Mouse (Mus musculus) hindbrain, postnatal 0 days (tissue): ENCODE data around the gene Gm8369. TPM values are rescaled to one million over a fixed set of nuclear protein-coding genes. Genes with fewer than 3 reads are reported as not detected.
"Not testable (repeated sequence)": the region's sequence is repeated elsewhere in the genome, so short reads cannot be mapped to it uniquely, and the experiment has no call there.

Source experiments
- ATAC-seq: fragments of 200-750 bp; cut with Nextera tagmentation; 2 replicates; pipeline ENCODE4 v1.8.0; 2017; ENCODE audit warnings: mild to moderate bottlenecking, moderate TSS enrichment, moderate library complexity
- DNase-seq: peaks from one replicate; pipeline ENCODE4 v3.0.0-alpha.2; 2015; ENCODE audit warnings: low spot score
- H3K27ac ChIP-seq: fragments of 300-500 bp; sonication (generic); 2 replicates; pipeline ENCODE4 v1.5.1; 2014; ENCODE audit warnings: mild to moderate bottlenecking
- H3K27me3 ChIP-seq: fragments of 300-500 bp; sonication (generic); 2 replicates; pipeline ENCODE4 v1.6.1; 2014; ENCODE audit warnings: low read length, mixed read lengths; ENCODE audit not compliant: insufficient read depth
- H3K36me3 ChIP-seq: fragments of 300-500 bp; sonication (generic); 2 replicates; pipeline ENCODE4 v1.6.1; 2014; ENCODE audit warnings: low read length, mixed read lengths; ENCODE audit not compliant: insufficient read depth
- H3K4me1 ChIP-seq: fragments of 300-500 bp; sonication (generic); 2 replicates; pipeline ENCODE4 v1.6.1; 2014; ENCODE audit warnings: antibody characterized with exemption, low read length, mixed read lengths; ENCODE audit not compliant: insufficient read depth
- H3K4me2 ChIP-seq: fragments of 300-500 bp; sonication (generic); 2 replicates; pipeline ENCODE4 v1.6.1; 2014; ENCODE audit warnings: low read depth, mild to moderate bottlenecking, low read length, moderate library complexity, mixed read lengths
- H3K4me3 ChIP-seq: fragments of 300-500 bp; sonication (generic); 2 replicates; pipeline ENCODE4 v1.5.1; 2014; ENCODE audit warnings: low read length
- H3K9ac ChIP-seq: fragments of 300-500 bp; sonication (generic); replicated peaks from 2 replicates; pipeline ENCODE4 v1.6.1; 2014; ENCODE audit warnings: mild to moderate bottlenecking, low read length, moderate library complexity, mixed read lengths
- H3K9me3 ChIP-seq: fragments of 300-500 bp; sonication (generic); 2 replicates; pipeline ENCODE4 v1.6.1; 2016; ENCODE audit warnings: low read length, mixed read lengths
- CTCF ChIP-seq: IDR thresholded peaks from 2 replicates; pipeline ENCODE4 v1.5.1; 2016; ENCODE audit warnings: antibody characterized with exemption, control low read depth, low read depth
- WGBS: fragments of 180-500 bp; shearing (Covaris S2); extraction: QIAGEN DNeasy Blood & Tissue Kit; methylation state at CpG from one replicate; pipeline ENCODE4 v1.1.7; 2014; 5-methylcytosine and 5-hydroxymethylcytosine counted together
- polyA plus RNA-seq: library from polyadenylated mRNA; unstranded; fragments of >200 nt; fragmentation: Nextera tagmentation; extraction: Ambion mirVana; gene quantifications from 2 replicates; pipeline ENCODE4 v1.2.1, GENCODE M21; 2015
- total RNA-seq: library from RNA; depleted of rRNA; stranded (reverse); fragments of >200 nt; gene quantifications from 2 replicates; pipeline ENCODE4 v1.2.3, GENCODE M21; 2014

Gene Gm8369
- total and polyA plus RNA-seq, 2 experiments from 2014 or later = not detected

GRCm38 (mm10) chr19:11492671-11493070 lies 6.9 kb downstream of the Gm8369 start:
- no peaks in the 10 kb centered on the region for H3K9me3 ChIP-seq
- H3K4me2 ChIP-seq = no peak overlapping the region
- no peak overlapping the region for H3K9ac ChIP-seq
- no peak overlapping the region for H3K27ac ChIP-seq
- no peak overlapping the region for H3K4me3 ChIP-seq
- no peaks in the 10 kb centered on the region for H3K27me3 ChIP-seq
- ATAC-seq = no peak
- DNase-seq = no peak
- H3K4me1 ChIP-seq = no peaks in the 10 kb centered on the region
- no peak for TF ChIP-seq CTCF
- 77% methylated on average over 1 of the region's 1 CpGs for WGBS
- no peaks in the 10 kb centered on the region for H3K36me3 ChIP-seq

- 89% methylated on average over 3 of the region's 3 CpGs for WGBS
- ATAC-seq = no peak
- H3K4me1 ChIP-seq = no peaks in the 10 kb centered on the region
These were observed 8.8 kb downstream of the Gm8369 start for GRCm38 (mm10) chr19:11494519-11494918.

DNA sequence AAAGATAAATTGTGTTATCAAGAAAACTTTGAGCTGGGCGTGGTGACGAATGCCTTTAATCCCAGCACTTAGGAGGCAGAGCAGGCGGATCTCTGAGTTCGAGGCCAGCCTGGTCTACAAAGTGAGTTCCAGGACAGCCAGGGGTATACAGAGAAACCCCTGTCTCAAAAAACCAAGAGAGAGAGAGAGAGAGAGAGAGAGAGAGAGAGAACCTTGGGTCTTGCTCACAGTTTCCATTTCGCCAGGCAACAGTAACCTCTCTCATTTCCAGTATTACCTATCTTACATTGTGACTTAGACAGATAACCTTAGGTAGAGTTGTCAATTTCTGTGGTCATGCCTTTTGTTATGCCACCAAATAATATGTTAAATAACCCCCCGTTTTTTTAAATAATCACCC lies 10.6 kb downstream of the Gm8369 start:
- 85% methylated on average over 6 of the region's 6 CpGs for WGBS
- H3K9me3 ChIP-seq = no peaks in the 10 kb centered on the region
- H3K4me1 ChIP-seq = no peaks in the 10 kb centered on the region
- no peak overlapping the region for H3K9ac ChIP-seq
- DNase-seq (no peak), ATAC-seq (no peak)
- H3K27ac ChIP-seq = no peak overlapping the region
- H3K27me3 ChIP-seq = no peaks in the 10 kb centered on the region
- no peaks in the 10 kb centered on the region for H3K36me3 ChIP-seq
- H3K4me2 ChIP-seq = no peak overlapping the region
- TF ChIP-seq CTCF = no peak
- no peak overlapping the region for H3K4me3 ChIP-seq

More at GRCm38 (mm10) chr19:11494519-11494918, 8.8 kb downstream of the Gm8369 start:
- Histone ChIP-seq H3K4me3 (no peak overlapping the region), H3K27ac (no peak overlapping the region), H3K9ac (no peak overlapping the region), H3K36me3 (no peaks in the 10 kb centered on the region), H3K27me3 (no peaks in the 10 kb centered on the region), H3K9me3 (no peaks in the 10 kb centered on the region), H3K4me2 (no peak overlapping the region)
- DNase-seq = no peak
- TF ChIP-seq CTCF = no peak

DNA sequence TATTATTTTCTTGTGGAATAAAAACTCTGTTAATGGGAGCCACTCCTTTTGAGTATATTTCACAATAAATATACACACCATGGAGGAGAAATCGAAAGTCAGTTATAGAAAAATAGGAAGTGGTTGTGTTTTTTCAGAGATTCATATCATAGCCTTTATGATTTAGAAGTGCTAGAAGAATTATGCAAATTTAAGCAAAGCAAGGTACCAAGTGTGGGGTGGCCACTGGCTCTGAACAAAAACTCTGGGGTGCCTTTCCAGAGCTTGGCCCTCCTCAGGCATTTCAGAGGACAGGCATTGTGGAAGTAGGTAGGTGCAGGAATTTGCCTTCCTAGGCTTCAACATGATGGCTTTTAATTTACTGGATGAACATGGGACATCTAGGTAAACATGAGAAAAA lies 11.6 kb downstream of the Gm8369 start:
- H3K27me3 ChIP-seq, H3K9me3 ChIP-seq, H3K4me2 ChIP-seq, H3K4me1 ChIP-seq, H3K36me3 ChIP-seq, ATAC-seq, H3K9ac ChIP-seq, H3K27ac ChIP-seq, H3K4me3 ChIP-seq, DNase-seq: not testable (repeated sequence)
- 81% methylated on average over 1 of the region's 1 CpGs for WGBS

GRCm38 (mm10) chr19:11500796-11501195 lies 15.1 kb downstream of the Gm8369 start:
- DNase-seq (no peak), ATAC-seq (no peak)
- Histone ChIP-seq H3K4me1 (no peaks in the 10 kb centered on the region), H3K9me3 (no peaks in the 10 kb centered on the region), H3K27ac (no peak overlapping the region), H3K27me3 (no peaks in the 10 kb centered on the region), H3K9ac (no peak overlapping the region), H3K36me3 (no peaks in the 10 kb centered on the region), H3K4me3 (no peak overlapping the region), H3K4me2 (no peak overlapping the region)
- WGBS = 97% methylated on average over 1 of the region's 1 CpGs
- TF ChIP-seq CTCF = no peak

- Histone ChIP-seq H3K4me2 (no peak overlapping the region), H3K4me1 (no peaks in the 10 kb centered on the region), H3K9ac (no peak overlapping the region), H3K36me3 (no peaks in the 10 kb centered on the region), H3K27me3 (no peaks in the 10 kb centered on the region), H3K9me3 (no peaks in the 10 kb centered on the region), H3K4me3 (no peak overlapping the region), H3K27ac (no peak overlapping the region)
- ATAC-seq = no peak
- no peak for DNase-seq
- WGBS = 84% methylated on average over 4 of the region's 4 CpGs
- no peak for TF ChIP-seq CTCF
These were observed 15.6 kb downstream of the Gm8369 start for GRCm38 (mm10) chr19:11501326-11501725.

- 83% methylated on average over 1 of the region's 1 CpGs for WGBS
- H3K9me3 ChIP-seq = no peaks in the 10 kb centered on the region
- no peak for TF ChIP-seq CTCF
- ATAC-seq (no peak), DNase-seq (no peak)
- no peak overlapping the region for H3K27ac ChIP-seq
- H3K36me3 ChIP-seq = no peaks in the 10 kb centered on the region
- no peak overlapping the region for H3K4me2 ChIP-seq
- no peak overlapping the region for H3K4me3 ChIP-seq
- no peak overlapping the region for H3K9ac ChIP-seq
- no peaks in the 10 kb centered on the region for H3K4me1 ChIP-seq
- H3K27me3 ChIP-seq = no peaks in the 10 kb centered on the region
These were observed 19.1 kb downstream of the Gm8369 start for GRCm38 (mm10) chr19:11504857-11505256.
